Mouse (Mus musculus): ENCODE measurements around the gene Rnase9.

GRCm38 (mm10) chr14:51050063-51050462, 8.4 kb upstream of the Rnase9 start, which contains the start of gene Rnase11:
- no peak for TF ChIP-seq GATA1 (IDR thresholded peaks at IDR 0.05; ENCODE audit: borderline replicate concordance, low read length)
- TF ChIP-seq FLI1 (IDR thresholded peaks at IDR 0.05; ENCODE audit: low read length) = no peak
